Mouse (Mus musculus): Measurements from ENCODE around the gene Cel. TPM values are rescaled to one million over a fixed set of nuclear protein-coding genes. Genes with fewer than 3 reads are reported as not detected.
A peak's percentile ranks its signal among the peaks of the same experiment; 100 is the strongest.

Gene Cel
- polyA plus RNA-seq, 2 experiments = 0.19 to 0.39 TPM

DNA sequence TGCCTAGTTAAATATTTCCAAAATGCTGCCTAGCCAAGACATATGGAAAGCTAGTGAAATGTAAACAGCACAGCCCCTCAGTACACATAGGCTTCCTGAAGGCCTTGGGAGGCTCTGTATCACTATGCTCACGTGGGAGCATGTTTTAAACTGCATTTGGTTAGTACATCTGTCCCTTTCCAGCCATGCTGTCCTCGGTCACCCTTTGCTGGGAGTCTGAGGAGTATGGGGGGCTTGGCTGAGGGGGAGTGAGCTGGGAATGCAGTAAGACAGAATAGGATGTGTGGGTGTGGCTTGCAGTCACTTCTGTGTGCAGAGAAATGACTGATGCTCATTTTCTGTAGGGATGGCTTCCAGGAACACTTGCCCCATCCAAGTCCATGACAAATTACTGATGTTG, 22.5 kb upstream of the Cel start:
- WGBS (ENCODE audit: insufficient replicate concordance) = 30% methylated on average over 2 of the region's 2 CpGs
- no peaks in the 10 kb centered on the region for H3K36me3 ChIP-seq (replicated peaks; ENCODE audit: control insufficient read depth, insufficient read depth, low read depth)
- DNase-seq (ENCODE audit: low read depth in 3 of 3, low spot score in 3 of 3) (no peak), ATAC-seq (ENCODE audit: insufficient read depth) (no peak)
- no peak overlapping the region for H3K4me2 ChIP-seq (ENCODE audit: low read depth)
- H3K27me3 ChIP-seq (ENCODE audit: control insufficient read depth, insufficient read depth, low read length) = no peaks in the 10 kb centered on the region
- H3K9me3 ChIP-seq (ENCODE audit: control insufficient read depth, low read length) = no peaks in the 10 kb centered on the region
- H3K9ac ChIP-seq (replicated peaks) = no peak overlapping the region
- TF ChIP-seq EP300 (IDR thresholded peaks at IDR 0.05; ENCODE audit: low read depth) (no peak), CTCF (IDR thresholded peaks at IDR 0.05; ENCODE audit: low read depth) (no peak)
- H3K4me3 ChIP-seq (ENCODE audit: insufficient read depth in 1 of 2, low read depth in 2 of 2, low read length in 2 of 2) = no peak overlapping the region
- no peak overlapping the region for H3K27ac ChIP-seq
- peaks cover 0 to 6% of the 10 kb centered on the region in 2 experiments; a peak in 2 of 4 replicates for H3K4me1 ChIP-seq (replicated peaks; ENCODE audit: control insufficient read depth in 2 of 2, insufficient read depth in 2 of 2, low read length in 1 of 2)

DNA sequence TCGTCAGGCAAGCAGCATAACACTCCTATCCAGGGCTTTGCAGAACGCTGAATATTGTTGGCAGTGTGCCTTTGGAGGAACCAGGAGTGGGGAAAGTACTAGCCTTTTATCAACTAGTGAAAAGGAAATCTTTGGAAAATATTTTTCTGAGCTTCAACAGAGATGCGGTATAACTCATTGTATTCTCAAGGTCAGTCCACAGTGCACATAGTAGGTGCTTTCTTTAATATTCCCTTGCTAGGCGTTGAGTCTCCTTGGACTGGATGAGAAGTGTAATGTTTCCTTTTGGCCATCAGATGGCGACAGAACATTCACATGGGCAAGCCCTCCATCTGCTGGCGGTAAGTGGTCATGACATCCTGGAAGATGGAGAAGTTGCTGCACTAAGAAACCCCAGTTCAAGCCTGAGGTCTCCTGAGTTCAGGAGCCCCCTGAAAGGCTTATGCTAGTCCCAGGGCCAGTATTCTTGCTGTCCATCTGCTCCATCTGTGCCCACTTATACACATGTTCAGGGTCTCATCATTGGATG, 21.9 kb upstream of the Cel start:
- H3K9me3 ChIP-seq (ENCODE audit: control insufficient read depth, low read length) = no peaks in the 10 kb centered on the region
- peaks cover 0 to 6% of the 10 kb centered on the region in 2 experiments; a peak in 2 of 4 replicates for H3K4me1 ChIP-seq (replicated peaks; ENCODE audit: control insufficient read depth in 2 of 2, insufficient read depth in 2 of 2, low read length in 1 of 2)
- no peak overlapping the region for H3K4me2 ChIP-seq (ENCODE audit: low read depth)
- H3K36me3 ChIP-seq (replicated peaks; ENCODE audit: control insufficient read depth, insufficient read depth, low read depth) = no peaks in the 10 kb centered on the region
- WGBS (ENCODE audit: insufficient replicate concordance) = 19% methylated on average over 6 of the region's 6 CpGs
- no peak overlapping the region for H3K9ac ChIP-seq (replicated peaks)
- H3K4me3 ChIP-seq (ENCODE audit: insufficient read depth in 1 of 2, low read depth in 2 of 2, low read length in 2 of 2) = no peak overlapping the region
- DNase-seq (ENCODE audit: low read depth in 3 of 3, low spot score in 3 of 3) (peak; percentile 78 to 85 (median 79)), ATAC-seq (ENCODE audit: insufficient read depth) (no peak)
- no peak for TF ChIP-seq EP300 (IDR thresholded peaks at IDR 0.05; ENCODE audit: low read depth)
- TF ChIP-seq CTCF (IDR thresholded peaks at IDR 0.05; ENCODE audit: low read depth) = peak; percentile 100
- no peaks in the 10 kb centered on the region for H3K27me3 ChIP-seq (ENCODE audit: control insufficient read depth, insufficient read depth, low read length)
- no peak overlapping the region for H3K27ac ChIP-seq

DNA sequence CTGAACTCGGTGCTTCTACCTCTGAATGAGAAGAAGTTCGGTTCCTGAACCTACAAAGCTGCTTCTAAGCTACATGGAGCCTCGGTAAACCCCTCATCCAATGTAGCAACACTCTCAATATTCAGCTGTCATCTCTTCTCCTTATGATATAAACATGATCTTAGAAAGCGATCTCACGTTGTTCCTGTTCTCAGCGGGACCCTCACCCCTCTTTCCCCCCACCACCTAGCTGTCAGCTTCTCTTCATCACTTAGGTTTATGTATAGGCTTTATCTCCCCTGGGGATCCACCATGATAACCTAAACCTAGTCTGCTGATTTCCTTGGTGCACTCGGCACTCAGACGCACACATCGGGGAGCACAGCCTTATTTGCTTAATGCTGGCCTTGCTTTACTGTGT, 20.4 kb upstream of the Cel start, which contains the start of gene Gtf3c5:
Gene Gtf3c5 (minus strand): TSS at position 101 of the 400 bp plus-strand sequence.
- H3K27me3 ChIP-seq (ENCODE audit: control insufficient read depth, insufficient read depth, low read length) = no peaks in the 10 kb centered on the region
- no peak for ATAC-seq (ENCODE audit: insufficient read depth)
- 69% methylated on average over 9 of the region's 9 CpGs for WGBS (ENCODE audit: insufficient replicate concordance)
- peak within 1 kb of the TSS; percentile 85 for H3K4me2 ChIP-seq (ENCODE audit: low read depth)
- H3K4me3 ChIP-seq (ENCODE audit: insufficient read depth in 1 of 2, low read depth in 2 of 2, low read length in 2 of 2) = peak within 1 kb of the TSS; percentile 86 to 99
- peak within 1 kb of the TSS; percentile 79 for H3K9ac ChIP-seq (replicated peaks)
- TF ChIP-seq EP300 (IDR thresholded peaks at IDR 0.05; ENCODE audit: low read depth) (no peak), CTCF (IDR thresholded peaks at IDR 0.05; ENCODE audit: low read depth) (no peak)
- no peak for DNase-seq (ENCODE audit: low read depth in 3 of 3, low spot score in 3 of 3)
- H3K4me1 ChIP-seq (replicated peaks; ENCODE audit: control insufficient read depth in 2 of 2, insufficient read depth in 2 of 2, low read length in 1 of 2) = peaks cover 0 to 6% of the 10 kb centered on the region in 2 experiments; a peak in 2 of 4 replicates
- H3K36me3 ChIP-seq (replicated peaks; ENCODE audit: control insufficient read depth, insufficient read depth, low read depth) = no peaks in the 10 kb centered on the region; the same call in 1 of the 2 replicates
- no peaks in the 10 kb centered on the region for H3K9me3 ChIP-seq (ENCODE audit: control insufficient read depth, low read length)
- H3K27ac ChIP-seq = peak within 1 kb of the TSS; percentile 64

DNA sequence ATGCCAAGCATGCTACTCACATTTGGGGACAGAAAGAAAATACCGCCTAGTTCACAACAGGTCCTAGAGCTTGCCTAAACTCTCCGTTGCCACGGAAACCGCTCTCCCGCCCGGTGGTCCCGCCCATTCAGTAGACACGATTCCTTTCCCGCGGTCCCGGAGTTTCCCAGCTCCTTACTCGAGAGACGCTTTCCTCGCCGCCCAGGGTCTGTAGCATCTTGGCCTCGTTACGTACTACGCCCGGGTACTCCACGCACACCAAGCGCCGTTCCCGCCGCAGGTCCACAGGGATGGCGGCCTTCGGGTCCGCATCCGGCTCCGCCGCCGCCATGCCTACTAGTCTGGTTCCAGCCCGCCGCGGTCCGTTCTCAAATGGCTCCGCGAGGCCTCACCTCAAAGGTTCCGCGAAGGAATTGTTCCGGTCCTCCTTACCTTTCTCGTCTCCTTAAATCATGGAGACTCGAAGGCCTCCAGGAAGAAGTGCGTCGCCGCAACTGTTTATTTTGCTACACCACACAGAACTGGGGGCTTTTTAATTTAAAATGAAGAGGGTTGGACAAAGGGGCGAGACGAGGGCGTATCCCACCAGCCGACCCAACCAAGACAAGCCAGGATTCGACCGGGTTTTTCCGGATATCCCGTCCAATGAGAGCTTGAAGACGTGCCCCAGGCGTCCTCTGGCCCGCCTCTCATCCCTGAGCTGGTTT, 19.6 kb upstream of the Cel start:
- Histone ChIP-seq H3K9ac (replicated peaks) (peak overlapping the region; percentile 79), H3K4me1 (replicated peaks; ENCODE audit: control insufficient read depth in 2 of 2, insufficient read depth in 2 of 2, low read length in 1 of 2) (peaks cover 0 to 6% of the 10 kb centered on the region in 2 experiments; a peak in 2 of 4 replicates), H3K27ac (peak overlapping the region; percentile 64), H3K27me3 (ENCODE audit: control insufficient read depth, insufficient read depth, low read length) (no peaks in the 10 kb centered on the region), H3K36me3 (replicated peaks; ENCODE audit: control insufficient read depth, insufficient read depth, low read depth) (peaks cover 2% of the 10 kb centered on the region; the same call in 1 of the 2 replicates), H3K9me3 (ENCODE audit: control insufficient read depth, low read length) (no peaks in the 10 kb centered on the region), H3K4me3 (ENCODE audit: insufficient read depth in 1 of 2, low read depth in 2 of 2, low read length in 2 of 2) (peak overlapping the region; percentile 86 to 99), H3K4me2 (ENCODE audit: low read depth) (peak overlapping the region; percentile 85)
- DNase-seq (ENCODE audit: low read depth in 3 of 3, low spot score in 3 of 3) (peak; percentile 83 to 85 (median 84)), ATAC-seq (ENCODE audit: insufficient read depth) (peak; percentile 91)
- WGBS (ENCODE audit: insufficient replicate concordance) = under 1% methylated on average over 56 of the region's 56 CpGs
- TF ChIP-seq EP300 (IDR thresholded peaks at IDR 0.05; ENCODE audit: low read depth) (peak; percentile 64), CTCF (IDR thresholded peaks at IDR 0.05; ENCODE audit: low read depth) (no peak)

DNA sequence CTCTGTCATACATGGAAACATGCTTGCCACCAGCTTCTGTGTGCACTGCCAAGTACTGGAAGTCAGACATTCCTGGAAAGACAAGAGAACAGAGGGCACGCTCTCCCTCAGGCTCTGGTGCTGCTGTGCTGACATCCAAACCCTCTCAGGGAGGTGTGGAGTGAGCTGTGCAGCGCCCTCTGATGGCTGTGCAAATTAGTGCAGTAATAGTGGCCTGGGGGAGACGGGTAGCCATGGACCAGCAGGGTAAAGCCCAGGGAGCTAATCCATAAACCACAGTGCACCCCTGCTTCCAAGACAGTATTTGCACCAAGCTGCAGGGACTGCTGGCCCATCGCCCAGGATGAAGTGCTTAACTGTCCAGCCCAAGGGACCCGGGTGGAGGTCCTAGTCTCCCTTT, 14.8 kb upstream of the Cel start:
- no peak overlapping the region for H3K9ac ChIP-seq (replicated peaks)
- no peaks in the 10 kb centered on the region for H3K9me3 ChIP-seq (ENCODE audit: control insufficient read depth, low read length)
- no peaks in the 10 kb centered on the region for H3K4me1 ChIP-seq (replicated peaks; ENCODE audit: control insufficient read depth in 2 of 2, insufficient read depth in 2 of 2, low read length in 1 of 2)
- no peak for DNase-seq (ENCODE audit: low read depth in 3 of 3, low spot score in 3 of 3)
- no peak for ATAC-seq (ENCODE audit: insufficient read depth)
- peak; percentile 75 for TF ChIP-seq CTCF (IDR thresholded peaks at IDR 0.05; ENCODE audit: low read depth)
- no peak for TF ChIP-seq EP300 (IDR thresholded peaks at IDR 0.05; ENCODE audit: low read depth)
- H3K4me3 ChIP-seq (ENCODE audit: insufficient read depth in 1 of 2, low read depth in 2 of 2, low read length in 2 of 2) = no peak overlapping the region
- H3K36me3 ChIP-seq (replicated peaks; ENCODE audit: control insufficient read depth, insufficient read depth, low read depth) = peaks cover 23% of the 10 kb centered on the region
- no peak overlapping the region for H3K4me2 ChIP-seq (ENCODE audit: low read depth)
- 76% methylated on average over 5 of the region's 5 CpGs for WGBS (ENCODE audit: insufficient replicate concordance)
- H3K27ac ChIP-seq = no peak overlapping the region
- no peaks in the 10 kb centered on the region for H3K27me3 ChIP-seq (ENCODE audit: control insufficient read depth, insufficient read depth, low read length)

Data from liver, embryonic 14.5 days (tissue).